Mouse (Mus musculus): ENCODE results near the gene Polr1b.

Gene Polr1b

DNA sequence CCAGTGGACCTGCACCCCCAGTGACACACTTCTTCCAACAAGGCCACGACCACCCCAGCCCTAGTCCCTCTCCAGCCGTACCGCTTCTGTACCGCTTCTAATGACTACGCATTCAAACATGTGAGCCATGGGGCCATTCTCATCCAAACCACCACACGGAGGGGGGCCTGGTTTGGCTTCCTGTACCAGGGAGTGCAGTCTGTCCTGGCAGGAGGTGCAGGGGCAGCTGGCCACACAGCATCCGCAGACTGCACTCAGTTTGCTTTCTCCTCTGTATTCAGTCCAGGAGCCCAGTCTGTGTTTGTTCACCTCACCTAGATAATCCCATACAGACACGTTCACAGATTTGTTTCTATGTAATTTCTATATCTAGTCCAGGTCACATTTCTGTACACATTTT lies 21.2 kb downstream of the Polr1b start:
- DNase-seq, result no peak

DNA sequence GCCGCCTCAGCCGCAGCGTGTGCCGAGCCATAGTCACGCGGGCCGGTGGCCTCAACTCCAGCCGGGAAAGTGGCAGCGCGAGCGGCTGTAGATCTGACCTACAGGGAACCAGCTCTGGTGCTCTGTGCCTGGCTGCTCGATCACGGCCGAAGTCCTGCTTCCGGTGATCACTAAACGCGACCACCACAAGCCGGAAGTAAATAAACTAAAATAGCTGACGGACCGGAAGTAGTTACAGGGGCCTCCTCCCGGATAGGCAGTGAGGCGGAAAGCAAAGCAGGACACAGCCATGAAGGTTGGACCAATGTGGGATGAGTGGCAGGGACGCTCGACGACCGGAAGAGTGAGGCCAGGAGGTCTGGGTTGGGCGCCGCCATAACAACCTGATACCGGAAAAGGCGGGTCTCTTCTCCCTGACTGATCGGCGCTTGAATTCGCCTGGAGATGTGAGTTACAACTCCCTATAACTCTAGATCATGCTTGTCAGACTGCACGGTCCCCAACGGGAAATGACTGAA lies 28.7 kb downstream of the Polr1b start, which contains the start of gene Chchd5:
Gene Chchd5 (plus strand): TSS at position 289 of the 518 bp plus-strand sequence.
- DNase-seq, result peak; percentile 76 to 81

DNA sequence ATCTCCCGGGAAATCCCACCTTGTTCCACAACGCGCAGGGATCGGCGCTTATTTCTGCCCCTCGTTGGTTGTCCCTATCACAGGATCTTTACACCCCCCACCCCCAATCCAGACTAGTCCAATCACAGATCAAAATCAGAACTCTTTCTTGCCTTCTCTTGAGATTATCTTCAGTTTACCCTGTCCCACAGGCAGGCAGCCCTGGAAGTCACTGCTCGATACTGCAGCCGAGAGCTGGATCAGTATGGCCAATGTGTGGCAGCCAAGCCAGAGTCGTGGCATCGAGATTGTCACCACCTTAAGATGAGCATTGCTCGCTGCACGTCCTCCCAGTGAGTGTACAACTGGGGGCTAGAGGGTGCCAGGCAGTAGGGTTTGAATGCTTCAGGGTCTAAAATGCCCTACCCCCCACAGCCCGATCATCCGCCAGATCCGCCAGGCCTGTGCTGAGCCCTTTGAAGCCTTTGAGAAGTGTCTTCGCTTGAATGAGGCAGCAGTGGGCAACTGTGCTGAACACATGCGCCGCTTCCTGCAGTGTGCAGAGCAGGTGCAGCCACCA lies 29.3 kb downstream of the Polr1b start:
- peak; percentile 52 to 53 for DNase-seq

DNA sequence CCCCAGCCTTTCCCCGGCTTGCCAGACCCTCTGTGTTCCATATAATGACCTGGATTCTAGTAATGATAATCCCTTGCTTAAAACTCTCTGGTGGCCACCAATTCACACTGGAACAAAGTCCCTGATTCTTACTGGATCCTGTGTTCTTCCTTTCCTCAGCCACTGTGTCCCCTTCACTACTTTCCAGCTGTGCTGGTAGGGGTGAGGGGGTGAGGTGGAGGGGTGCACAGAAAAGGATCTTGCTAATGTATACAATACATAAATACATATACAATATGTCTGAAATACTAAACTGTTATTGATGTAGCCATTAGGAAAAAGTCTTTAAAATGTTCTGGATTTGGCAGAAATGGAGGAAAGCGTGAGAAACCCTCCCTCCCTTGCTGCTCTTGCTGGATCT lies 30.0 kb downstream of the Polr1b start:
- no peak for DNase-seq

DNA sequence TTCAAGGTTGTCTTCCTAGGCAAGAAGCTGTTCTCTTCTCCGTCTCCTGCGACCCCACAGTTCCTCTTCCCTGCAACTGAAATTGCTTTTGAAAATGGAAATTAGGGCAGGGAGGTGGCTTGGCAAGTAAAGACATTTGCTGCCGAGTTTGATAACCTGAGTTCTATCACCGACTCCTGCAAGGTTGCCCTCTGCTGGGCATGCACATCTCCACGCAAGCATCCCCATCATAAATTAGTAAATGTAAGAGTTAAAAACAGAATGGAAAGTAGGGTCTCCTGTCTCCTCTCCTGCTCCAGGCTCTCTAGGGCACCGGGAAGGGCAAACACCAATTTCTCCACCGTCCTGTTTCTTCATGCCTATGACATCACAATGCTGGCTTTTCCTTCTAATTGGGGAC lies 31.4 kb downstream of the Polr1b start:
- peak; percentile 7 to 36 for DNase-seq

DNA sequence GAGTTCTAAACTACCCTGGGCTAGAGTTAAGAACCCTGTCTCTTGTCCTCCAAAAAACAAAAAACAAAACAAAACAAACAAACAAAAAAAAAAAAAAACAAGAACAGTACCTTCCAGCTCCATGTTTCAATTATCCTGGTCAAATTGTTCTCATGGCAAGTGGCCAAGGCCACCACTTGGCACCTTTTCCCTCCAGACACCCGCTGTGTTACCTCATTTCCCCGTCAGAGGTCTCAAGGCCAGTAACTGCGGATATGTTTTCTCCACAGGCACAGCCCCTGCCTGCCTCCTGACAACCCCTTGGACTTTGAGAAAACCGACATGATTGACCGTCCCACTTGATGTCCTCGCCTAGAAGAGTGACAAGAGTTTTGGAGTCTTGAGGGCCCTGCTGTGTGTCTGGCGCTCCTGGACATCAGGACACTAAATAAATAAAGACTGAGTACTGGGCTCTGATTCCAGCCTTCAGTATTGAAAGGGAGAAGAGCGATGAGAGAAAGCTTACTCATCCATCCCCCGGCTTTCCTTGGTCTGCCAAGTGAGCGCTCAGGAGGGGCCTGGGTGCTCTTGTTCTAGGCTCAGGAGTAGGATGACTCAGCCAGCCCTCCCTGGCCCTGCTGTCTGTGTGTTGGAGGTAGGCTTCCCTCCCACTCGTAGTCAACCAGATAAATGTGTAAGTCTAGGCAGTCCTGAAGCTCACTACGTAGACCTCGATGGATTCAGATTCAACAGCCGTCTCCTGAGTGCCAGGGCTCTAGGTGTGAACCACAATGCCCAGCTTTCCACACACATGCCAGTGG lies 32.4 kb downstream of the Polr1b start:
- no peak for DNase-seq

- DNase-seq, result no peak
Observed at GRCm38 (mm10) chr2:129139906-129140305, 39.1 kb downstream of the Polr1b start.

GRCm38 (mm10) chr2:129148836-129149235 lies 48.0 kb downstream of the Polr1b start:
- no peak for DNase-seq

DNA sequence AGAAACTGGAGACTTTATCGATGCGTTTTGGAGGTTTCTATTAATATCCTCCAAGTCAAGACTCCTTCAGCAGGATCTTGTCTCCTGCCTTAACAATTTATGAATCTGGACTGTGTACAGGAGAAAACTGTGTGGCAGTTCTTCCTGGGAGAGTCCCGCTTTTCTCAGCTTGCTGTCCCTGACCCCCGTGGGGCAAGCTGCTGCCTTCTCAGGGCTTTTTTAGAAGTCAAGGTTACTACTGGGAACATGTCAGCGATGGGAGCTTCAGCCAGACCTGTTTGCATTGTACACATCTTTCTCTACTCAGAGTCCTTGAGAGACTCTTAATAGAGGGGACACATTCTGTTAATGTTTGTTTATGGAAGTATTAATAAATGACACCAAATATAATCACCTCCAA lies 49.6 kb downstream of the Polr1b start:
- no peak for DNase-seq

GRCm38 (mm10) chr2:129151111-129151510 lies 50.3 kb downstream of the Polr1b start:
- DNase-seq, result no peak

DNA sequence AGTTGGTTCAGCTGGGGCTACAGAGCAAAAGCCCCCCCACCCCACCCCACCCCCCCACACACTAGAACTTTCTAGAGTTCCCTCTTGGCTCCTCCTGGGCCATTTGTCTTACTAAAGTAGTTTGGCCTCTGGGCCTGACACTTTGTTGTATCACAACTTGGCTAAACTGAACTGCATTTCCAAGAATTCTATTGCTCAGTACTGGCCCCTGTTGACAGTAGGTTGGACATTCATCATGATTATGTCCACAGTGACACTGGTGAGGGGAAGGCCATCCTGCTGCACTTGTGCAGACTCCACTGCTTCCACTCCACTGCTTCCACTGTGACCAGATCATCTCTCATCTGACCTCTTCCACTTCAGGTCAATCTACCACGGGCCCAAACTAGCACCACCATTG lies 52.0 kb downstream of the Polr1b start:
- no peak for DNase-seq

- DNase-seq, result no peak
Observed at GRCm38 (mm10) chr2:129164815-129165214, 64.0 kb downstream of the Polr1b start.

DNA sequence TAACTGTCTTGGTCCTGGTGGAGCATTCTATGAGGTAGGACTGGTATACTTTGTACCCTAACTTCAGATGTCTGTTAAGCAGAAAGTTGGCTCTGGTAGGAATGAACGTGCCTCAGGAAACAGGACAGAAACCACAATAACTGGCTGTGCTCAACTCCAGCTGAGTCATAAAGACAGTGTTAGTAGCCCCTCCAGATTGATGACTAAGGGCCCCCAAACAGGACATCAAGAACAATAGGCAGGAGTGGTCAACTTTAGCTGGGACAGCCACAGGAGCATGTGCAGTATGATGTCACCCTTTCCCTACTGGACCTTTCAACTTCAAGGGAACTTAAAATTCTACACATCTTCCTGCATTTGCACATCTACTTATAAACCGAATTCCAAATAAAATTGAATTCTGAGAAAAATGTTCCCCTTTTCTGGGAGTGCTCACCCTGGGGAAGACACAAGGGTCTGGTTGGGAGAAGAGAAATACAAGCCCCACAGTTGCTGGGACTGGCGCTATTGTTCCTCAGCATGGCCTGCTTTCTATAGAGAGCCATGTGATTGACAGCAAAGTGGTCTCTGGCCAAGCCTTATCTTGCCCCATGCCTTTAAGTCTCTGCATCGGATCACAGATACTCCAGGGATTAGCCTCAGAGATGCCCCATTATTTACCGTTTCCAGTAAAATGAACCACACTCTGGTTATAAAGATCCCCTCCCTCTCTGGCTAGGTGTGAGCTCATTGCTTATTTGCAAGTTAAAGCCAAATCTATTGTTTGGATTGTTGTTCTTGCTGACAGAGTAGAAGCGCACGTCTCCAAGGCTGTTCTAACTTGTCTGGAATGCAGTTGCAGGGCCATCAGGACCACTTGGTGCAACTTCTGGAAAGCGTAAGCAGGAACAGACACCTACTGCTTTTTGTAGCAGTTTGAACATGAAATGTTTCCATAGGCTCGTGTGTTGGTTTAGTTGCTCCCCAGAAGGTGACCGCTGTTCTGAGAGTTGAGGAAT lies 66.0 kb downstream of the Polr1b start:
- DNase-seq, result no peak

GRCm38 (mm10) chr2:129173386-129173785 lies 72.6 kb downstream of the Polr1b start:
- no peak for DNase-seq

DNA sequence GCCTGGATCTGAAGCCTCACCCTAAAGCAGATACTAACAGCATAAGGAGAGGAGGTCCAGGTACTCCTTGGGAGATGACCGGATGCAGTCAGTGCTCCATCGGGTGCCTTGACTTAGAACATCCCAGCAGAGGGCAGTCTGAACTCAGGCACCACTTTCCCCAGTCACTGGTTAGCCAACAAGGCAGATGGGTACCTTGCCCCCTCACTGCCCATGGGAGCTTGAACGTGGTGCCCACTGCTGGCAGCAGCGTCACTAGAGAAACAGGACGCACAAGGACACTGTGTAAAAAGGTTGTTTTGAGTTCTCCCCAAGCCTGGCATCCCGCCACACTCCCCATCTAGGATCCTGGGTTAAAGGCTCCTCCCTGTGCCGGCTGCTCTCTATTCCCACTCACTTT lies 73.7 kb downstream of the Polr1b start:
- DNase-seq, result peak; percentile 50 to 56

- peak; percentile 21 to 27 for DNase-seq
Observed at GRCm38 (mm10) chr2:129175636-129176035, 74.8 kb downstream of the Polr1b start.
